Mouse (Mus musculus): ENCODE results near the gene Traip. TPM values are rescaled to one million over a fixed set of nuclear protein-coding genes. Genes with fewer than 3 reads are reported as not detected.
A peak's percentile ranks its signal among the peaks of the same experiment; 100 is the strongest.

Traip gene
- total and polyA plus RNA-seq, 3 experiments, result 0.37 to 1.2 (median 0.70) TPM

DNA sequence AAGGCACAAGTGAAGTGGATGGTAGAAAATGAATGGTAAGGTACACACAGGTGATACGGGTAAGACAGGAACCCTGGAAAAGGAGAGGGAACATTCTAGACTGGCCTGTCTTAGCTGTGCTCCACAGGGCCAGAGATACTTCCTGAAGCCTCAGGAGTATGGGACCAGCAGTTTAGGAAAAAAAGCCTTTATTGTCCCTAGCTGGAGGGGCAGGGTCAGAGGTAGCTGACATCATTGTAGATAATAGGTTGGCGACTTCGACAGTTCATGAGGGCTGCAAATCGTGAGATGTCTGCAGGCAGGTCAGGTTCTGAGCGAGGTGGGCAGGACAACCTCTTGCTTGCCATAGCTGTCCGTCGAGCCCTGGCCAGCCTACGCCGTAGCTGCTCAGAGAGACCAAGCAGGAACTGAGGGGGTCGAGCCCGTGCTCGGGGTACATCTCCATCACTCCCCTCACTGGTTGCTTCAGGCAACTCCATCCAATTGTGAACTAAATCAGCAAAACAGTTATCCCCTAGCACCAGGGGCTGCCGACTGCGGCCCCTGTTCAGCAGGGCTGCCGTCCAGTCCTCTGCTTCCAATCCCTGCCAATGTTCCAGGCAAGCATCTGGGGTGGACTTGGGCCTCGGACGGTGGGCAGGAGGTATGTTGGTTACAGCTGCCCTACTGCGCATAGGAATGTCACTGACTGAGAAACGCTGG is 34.3 kb downstream of the Traip start:
- Histone ChIP-seq H3K9ac (ENCODE audit: low read depth, low read length) (peak overlapping the region; percentile 81), H3K79me2 (replicated peaks; ENCODE audit: control insufficient read depth, insufficient read depth, low read length) (no peaks in the 10 kb centered on the region), H3K4me3 (peak overlapping the region; percentile 94), H3K27ac (peak overlapping the region; percentile 97), H3K4me1 (ENCODE audit: control insufficient read depth, insufficient read depth, low read length) (peaks cover 23% of the 10 kb centered on the region), H3K27me3 (ENCODE audit: control insufficient read depth, insufficient read depth, low read length) (no peaks in the 10 kb centered on the region), H3K36me3 (ENCODE audit: control insufficient read depth, insufficient read depth, low read length) (no peaks in the 10 kb centered on the region; the same call in 1 of the 2 replicates)
- intact Hi-C loops (cut with DNase I), result no loop called here
- peak in 1 of 2 experiments; percentile 59 for DNase-seq
- 30% methylated on average over 19 of the region's 19 CpGs for WGBS
- TF ChIP-seq POLR2A (IDR thresholded peaks at IDR 0.05; ENCODE audit: insufficient read depth, low read depth, low read length) (no peak), CTCF (IDR thresholded peaks at IDR 0.05) (no peak), EP300 (IDR thresholded peaks at IDR 0.05; ENCODE audit: insufficient read depth, low read depth, low read length) (no peak)

DNA sequence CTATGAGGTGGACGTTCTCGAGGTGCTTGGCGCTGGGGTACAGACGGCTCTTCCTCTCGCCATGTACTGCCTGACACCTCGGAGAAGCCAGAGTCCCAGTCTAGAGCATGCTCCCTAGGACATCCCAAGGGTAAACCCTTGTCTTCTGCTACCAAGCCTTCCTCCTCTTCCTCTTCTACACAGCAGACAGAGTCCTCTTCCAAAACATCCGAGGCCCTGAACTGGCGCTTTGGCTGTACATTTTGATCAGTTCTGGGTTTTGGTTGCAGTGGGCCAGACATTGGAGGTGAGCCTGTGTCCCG is 34.8 kb downstream of the Traip start:
- Histone ChIP-seq H3K4me3 (peak overlapping the region; percentile 94), H3K27ac (peak overlapping the region; percentile 97), H3K36me3 (ENCODE audit: control insufficient read depth, insufficient read depth, low read length) (no peaks in the 10 kb centered on the region; the same call in 1 of the 2 replicates), H3K4me1 (ENCODE audit: control insufficient read depth, insufficient read depth, low read length) (peaks cover 22% of the 10 kb centered on the region), H3K9ac (ENCODE audit: low read depth, low read length) (peak overlapping the region; percentile 81), H3K79me2 (replicated peaks; ENCODE audit: control insufficient read depth, insufficient read depth, low read length) (no peaks in the 10 kb centered on the region), H3K27me3 (ENCODE audit: control insufficient read depth, insufficient read depth, low read length) (no peaks in the 10 kb centered on the region)
- TF ChIP-seq CTCF (IDR thresholded peaks at IDR 0.05), result no peak
- no peak for TF ChIP-seq POLR2A (IDR thresholded peaks at IDR 0.05; ENCODE audit: insufficient read depth, low read depth, low read length)
- TF ChIP-seq EP300 (IDR thresholded peaks at IDR 0.05; ENCODE audit: insufficient read depth, low read depth, low read length), result no peak
- WGBS, result 38% methylated on average over 9 of the region's 9 CpGs
- intact Hi-C loops (cut with DNase I), result no loop called here
- peak; percentile 41 to 53 for DNase-seq

DNA sequence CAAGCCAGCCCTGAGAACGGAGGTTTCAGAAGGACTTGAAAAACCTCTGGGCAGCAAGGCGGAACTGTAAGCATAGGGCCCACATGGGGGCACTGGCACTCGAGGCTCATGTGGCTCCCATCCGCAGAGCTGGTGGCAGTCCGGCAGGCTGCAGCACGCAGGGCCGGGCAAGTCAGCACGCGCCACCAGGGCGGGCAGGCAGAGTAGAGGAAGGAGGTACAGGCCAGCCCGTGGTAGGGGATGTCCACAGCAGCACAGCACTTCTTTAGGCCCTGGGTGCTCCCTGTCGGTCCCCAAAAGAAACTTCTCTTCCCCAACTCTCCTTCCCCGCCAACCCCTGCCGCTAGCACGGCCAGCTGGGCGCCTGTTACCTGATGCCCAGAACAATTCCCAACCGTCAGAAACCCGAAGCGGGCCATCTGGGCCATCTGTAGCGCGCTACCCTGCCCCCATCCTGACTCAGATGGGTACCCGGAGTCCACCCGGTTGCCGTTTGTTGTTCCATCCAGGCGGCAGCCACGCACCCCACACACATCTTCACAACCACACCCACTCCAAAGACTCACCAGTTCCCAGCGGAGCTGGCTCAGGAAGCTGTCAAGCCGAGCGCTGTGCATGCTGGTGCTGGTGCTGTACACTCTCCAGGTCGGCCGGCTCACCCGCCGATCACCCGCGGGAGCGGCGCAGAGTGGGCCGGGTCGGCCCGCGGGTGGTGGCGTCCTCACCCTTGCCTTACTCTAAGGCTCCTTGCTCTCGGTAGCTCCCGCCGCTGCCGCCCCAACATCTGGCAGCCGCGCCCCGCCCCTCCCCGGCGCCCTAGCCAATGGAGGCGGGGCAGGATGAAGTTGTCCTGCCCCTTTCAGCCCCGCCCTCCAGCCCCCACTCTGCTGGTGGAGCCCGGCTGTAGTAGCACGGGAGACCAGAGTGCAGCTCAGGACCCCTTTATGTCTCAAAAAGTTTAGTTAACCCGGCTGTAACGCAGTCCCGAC is 35.5 kb downstream of the Traip start, which contains the start of gene Inka1:
TSS of gene Inka1 (minus strand) at position 749 of the 989 bp plus-strand sequence.
- intact Hi-C loops (cut with DNase I), result loop anchor here (1.0 to 2.0 kb wide), 3 partner anchors 22 to 81 kb away; partner anchors contain the start of gene Amigo3
- DNase-seq, result peak; percentile 96
- Histone ChIP-seq H3K4me3 (peak within 1 kb of the TSS; percentile 94), H3K79me2 (replicated peaks; ENCODE audit: control insufficient read depth, insufficient read depth, low read length) (no peaks in the 10 kb centered on the region), H3K36me3 (ENCODE audit: control insufficient read depth, insufficient read depth, low read length) (no peaks in the 10 kb centered on the region; the same call in 1 of the 2 replicates), H3K4me1 (ENCODE audit: control insufficient read depth, insufficient read depth, low read length) (peaks cover 19% of the 10 kb centered on the region), H3K27ac (peak within 1 kb of the TSS; percentile 97), H3K27me3 (ENCODE audit: control insufficient read depth, insufficient read depth, low read length) (no peaks in the 10 kb centered on the region), H3K9ac (ENCODE audit: low read depth, low read length) (peak within 1 kb of the TSS; percentile 81)
- peak; percentile 93 for TF ChIP-seq POLR2A (IDR thresholded peaks at IDR 0.05; ENCODE audit: insufficient read depth, low read depth, low read length)
- 0 out of 2 replicates have a peak, but pooled peaks have one; percentile 50 for TF ChIP-seq EP300 (IDR thresholded peaks at IDR 0.05; ENCODE audit: insufficient read depth, low read depth, low read length)
- TF ChIP-seq CTCF (IDR thresholded peaks at IDR 0.05), result peak; percentile 24; the same call in 1 of the 2 replicates
- WGBS, result 2% methylated on average over 58 of the region's 58 CpGs

DNA sequence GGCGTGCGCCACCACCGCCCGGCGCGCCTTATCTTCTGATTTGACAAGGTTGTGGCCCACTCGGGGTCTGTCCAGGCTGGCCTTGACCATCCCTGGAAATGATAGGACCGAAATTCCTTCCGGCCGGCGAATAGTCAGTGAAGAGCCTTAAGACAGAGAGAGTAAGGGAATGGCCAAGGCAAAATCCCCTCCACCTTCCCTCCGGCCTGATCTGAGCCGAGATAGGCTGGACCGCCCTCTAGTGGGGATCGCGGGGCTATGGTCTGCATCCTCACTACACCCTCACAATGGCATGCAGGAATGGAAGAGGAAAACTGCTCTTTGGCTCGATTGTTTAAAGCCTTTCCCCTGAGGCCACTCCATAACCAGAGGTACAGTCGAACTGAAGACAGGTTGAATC is 36.4 kb downstream of the Traip start:
- Histone ChIP-seq H3K4me1 (ENCODE audit: control insufficient read depth, insufficient read depth, low read length) (peaks cover 12% of the 10 kb centered on the region), H3K27me3 (ENCODE audit: control insufficient read depth, insufficient read depth, low read length) (no peaks in the 10 kb centered on the region), H3K36me3 (ENCODE audit: control insufficient read depth, insufficient read depth, low read length) (no peaks in the 10 kb centered on the region; the same call in 1 of the 2 replicates), H3K4me3 (peak overlapping the region; percentile 94), H3K9ac (ENCODE audit: low read depth, low read length) (no peak overlapping the region), H3K27ac (peak overlapping the region; percentile 97), H3K79me2 (replicated peaks; ENCODE audit: control insufficient read depth, insufficient read depth, low read length) (no peaks in the 10 kb centered on the region)
- intact Hi-C loops (cut with DNase I), result loop anchor here (1.0 to 2.0 kb wide), 3 partner anchors 23 to 82 kb away; partner anchors contain the start of gene Amigo3
- 2% methylated on average over 18 of the region's 18 CpGs for WGBS
- peak; percentile 90 for TF ChIP-seq CTCF (IDR thresholded peaks at IDR 0.05)
- TF ChIP-seq EP300 (IDR thresholded peaks at IDR 0.05; ENCODE audit: insufficient read depth, low read depth, low read length), result peak; percentile 98
- TF ChIP-seq POLR2A (IDR thresholded peaks at IDR 0.05; ENCODE audit: insufficient read depth, low read depth, low read length), result 0 out of 2 replicates have a peak, but pooled peaks have one; percentile 13
- DNase-seq, result peak; percentile 87

DNA sequence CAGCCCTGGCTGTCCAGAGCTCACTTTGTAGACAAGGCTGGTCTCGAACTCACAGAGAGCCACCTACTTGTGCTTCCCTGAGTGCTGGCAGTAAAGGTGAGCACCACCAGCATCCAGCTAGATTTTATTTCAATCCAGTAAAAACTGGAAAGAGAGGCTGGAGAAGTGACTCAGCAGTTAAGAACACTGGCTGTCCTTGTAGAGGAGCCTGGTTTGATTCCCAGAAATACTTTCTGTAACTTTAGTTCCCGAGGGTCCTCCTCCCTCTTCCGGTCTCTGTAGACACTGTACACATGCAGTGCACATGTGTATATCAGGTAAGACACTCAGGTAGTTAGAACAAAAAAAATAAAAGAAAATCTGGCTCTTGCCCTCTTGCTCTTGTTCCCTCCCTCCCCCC is 38.0 kb downstream of the Traip start:
- TF ChIP-seq POLR2A (IDR thresholded peaks at IDR 0.05; ENCODE audit: insufficient read depth, low read depth, low read length), result no peak
- TF ChIP-seq CTCF (IDR thresholded peaks at IDR 0.05), result no peak
- TF ChIP-seq EP300 (IDR thresholded peaks at IDR 0.05; ENCODE audit: insufficient read depth, low read depth, low read length), result no peak
- H3K9ac ChIP-seq (ENCODE audit: low read depth, low read length), result no peak overlapping the region
- H3K36me3 ChIP-seq (ENCODE audit: control insufficient read depth, insufficient read depth, low read length), result no peaks in the 10 kb centered on the region; the same call in 1 of the 2 replicates
- 50% methylated on average over 3 of the region's 3 CpGs for WGBS
- no peak overlapping the region for H3K27ac ChIP-seq
- intact Hi-C loops (cut with DNase I), result loop anchor here (2.0 kb wide), 2 partner anchors 65 to 83 kb away; partner anchors contain the start of gene Amigo3
- H3K4me1 ChIP-seq (ENCODE audit: control insufficient read depth, insufficient read depth, low read length), result peaks cover 3% of the 10 kb centered on the region
- H3K4me3 ChIP-seq, result no peak overlapping the region
- DNase-seq, result no peak
- no peaks in the 10 kb centered on the region for H3K27me3 ChIP-seq (ENCODE audit: control insufficient read depth, insufficient read depth, low read length)
- no peaks in the 10 kb centered on the region for H3K79me2 ChIP-seq (replicated peaks; ENCODE audit: control insufficient read depth, insufficient read depth, low read length)

Data from heart, adult 2 months (tissue).